Mouse (Mus musculus) C2C12 (cell line): Measurements from ENCODE around the gene Zfp39.

ENCODE experiments used
- CEBPB ChIP-seq: IDR thresholded peaks from one replicate; pipeline ENCODE4 v1.6.1; 2011; ENCODE audit warnings: low read depth, mild to moderate bottlenecking, control low read depth, moderate library complexity
- CTCF ChIP-seq: IDR thresholded peaks from one replicate; pipeline ENCODE4 v1.5.1; 2011; ENCODE audit not compliant: control insufficient read depth, insufficient read depth, insufficient read length
- MAX ChIP-seq: IDR thresholded peaks from one replicate; pipeline ENCODE4 v1.6.1; 2011; ENCODE audit warnings: mild to moderate bottlenecking, control low read depth
- MYOD1 ChIP-seq: IDR thresholded peaks from one replicate; pipeline ENCODE4 v1.6.1; 2011; ENCODE audit warnings: low read depth; ENCODE audit not compliant: control insufficient read depth, insufficient read length
- MYOG ChIP-seq: IDR thresholded peaks from one replicate; pipeline ENCODE4 v1.6.1; 2011; ENCODE audit not compliant: control insufficient read depth, insufficient read length; ENCODE audit errors: extremely low read depth
- USF1 ChIP-seq: IDR thresholded peaks from one replicate; pipeline ENCODE4 v1.6.1; 2011; ENCODE audit warnings: low read depth, mild to moderate bottlenecking, control low read depth, moderate library complexity

DNA sequence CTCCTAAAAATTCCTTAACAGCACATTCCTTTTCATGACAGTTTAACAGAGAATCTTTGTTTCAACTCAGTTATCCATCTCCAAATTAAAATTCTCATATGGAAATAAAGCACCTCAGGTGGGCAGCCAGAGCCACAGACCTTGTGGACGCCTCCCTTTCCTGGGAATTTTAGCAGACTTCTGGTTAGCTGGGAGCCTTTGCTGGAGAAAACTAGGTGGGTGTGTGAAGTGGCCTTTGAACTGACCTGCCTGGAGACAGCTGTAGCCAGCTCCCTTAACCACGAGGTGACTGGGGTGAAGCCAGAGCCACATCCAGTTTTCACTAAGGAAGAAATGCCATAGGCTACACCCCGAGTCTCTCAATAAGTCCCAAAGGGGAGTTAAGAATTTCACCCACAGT lies 25.6 kb upstream of the Zfp39 start:
- TF ChIP-seq CTCF (no peak), MYOG (no peak), USF1 (no peak), MAX (no peak), MYOD1 (no peak), CEBPB (no peak)
